Mouse (Mus musculus): Measurements from ENCODE around the gene Slc25a27. TPM values are rescaled to one million over a fixed set of nuclear protein-coding genes. Genes with fewer than 3 reads are reported as not detected.

Slc25a27 gene
- total and polyA plus RNA-seq, 3 experiments: 0.13 to 0.49 (median 0.40) TPM

DNA sequence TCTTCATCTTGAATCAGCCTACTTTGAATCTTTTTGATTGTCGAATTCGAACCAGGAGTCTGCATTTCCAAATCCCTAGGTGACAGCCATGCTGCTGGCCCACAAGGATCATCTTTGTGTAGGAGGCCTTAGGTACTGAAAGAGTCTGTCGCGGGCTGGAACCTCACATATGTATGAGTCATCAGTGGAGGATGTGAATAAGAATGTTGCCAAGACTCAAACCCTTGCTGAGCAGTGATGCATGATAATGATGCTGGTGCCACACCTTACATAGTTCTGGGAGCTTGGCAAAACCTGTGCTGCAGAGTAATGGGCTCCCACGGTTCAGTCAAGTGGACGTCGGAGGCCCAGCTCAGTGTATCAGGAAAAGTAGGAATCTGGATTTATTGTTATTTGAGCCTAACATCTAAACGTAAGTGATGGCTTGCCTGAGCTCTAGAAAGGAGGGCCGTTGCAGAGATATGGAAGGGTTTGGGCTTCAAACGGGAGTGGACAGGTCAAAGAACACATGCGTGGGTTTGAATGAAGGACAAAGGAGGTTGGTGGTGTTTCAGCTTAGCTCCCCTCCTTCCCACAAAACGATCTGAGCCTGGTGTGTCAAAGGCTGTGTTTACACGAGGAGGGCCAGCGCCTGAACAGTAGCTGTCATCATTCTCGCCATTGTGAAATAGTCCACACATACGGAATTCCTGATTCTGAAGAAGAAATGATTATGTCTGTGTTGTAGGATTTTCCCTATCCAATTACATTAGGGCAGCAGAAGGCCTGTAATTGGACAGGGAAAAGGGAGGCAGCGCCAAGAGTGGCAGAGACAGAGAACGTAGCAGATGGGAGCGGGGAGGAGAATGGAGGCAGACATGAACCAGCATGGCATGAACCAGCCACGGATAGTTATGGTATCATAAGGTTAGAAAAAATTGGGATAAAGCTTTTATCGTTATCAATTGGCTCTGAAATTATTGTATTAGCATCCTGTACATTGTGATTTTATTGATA is 74.4 kb downstream of the Slc25a27 start:
- Histone ChIP-seq H3K9ac (ENCODE audit: insufficient read depth, low read depth) (no peak overlapping the region), H3K4me3 (replicated peaks in 1 of 3; ENCODE audit: low read depth in 2 of 3, low read length in 2 of 3, poor library complexity in 1 of 3) (no peak overlapping the region), H3K4me2 (ENCODE audit: insufficient read depth, low read depth, poor library complexity, severe bottlenecking) (no peak overlapping the region), H3K79me2 (replicated peaks; ENCODE audit: control insufficient read depth, extremely low read depth, insufficient read depth, poor library complexity, severe bottlenecking) (no peaks in the 10 kb centered on the region), H3K9me3 (replicated peaks; ENCODE audit: low read length) (peaks cover 52% of the 10 kb centered on the region), H3K4me1 (ENCODE audit: control insufficient read depth in 1 of 2, insufficient read depth in 2 of 2) (no peaks in the 10 kb centered on the region), H3K27ac (ENCODE audit: insufficient read depth, low read depth) (no peak overlapping the region), H3K36me3 (replicated peaks in 1 of 2; ENCODE audit: control insufficient read depth in 1 of 2, insufficient read depth in 1 of 2, low read length in 1 of 2) (no peaks in the 10 kb centered on the region), H3K27me3 (replicated peaks) (no peaks in the 10 kb centered on the region)
- no peak for DNase-seq (ENCODE audit: extremely low read depth)
- in situ Hi-C loops (cut with MboI; ENCODE audit: low pct_ligation_motif_present, low pct_unique_long_range_greater_than_20kb, low sequenced_read_pairs): no loop called here
- dilution Hi-C loops (cut with MboI; ENCODE audit: extremely low pct_ligation_motif_present, extremely low pct_unique_long_range_greater_than_20kb, low sequenced_read_pairs): no loop called here
- TF ChIP-seq SMC3 (IDR thresholded peaks at IDR 0.05; ENCODE audit: low read depth, low read length) (no peak), MXI1 (IDR thresholded peaks at IDR 0.05; ENCODE audit: low read depth, low read length) (no peak), KAT2A (IDR thresholded peaks at IDR 0.05; ENCODE audit: insufficient replicate concordance, low read length) (no peak), NELFE (IDR thresholded peaks at IDR 0.05; ENCODE audit: low read depth, low read length) (no peak), ZC3H11A (IDR thresholded peaks at IDR 0.05; ENCODE audit: low read depth, low read length) (no peak), E2F4 (IDR thresholded peaks at IDR 0.05; ENCODE audit: insufficient replicate concordance, low read depth, low read length) (no peak), MEF2A (IDR thresholded peaks at IDR 0.05; ENCODE audit: borderline replicate concordance, low read depth, low read length) (no peak), POLR2A (IDR thresholded peaks at IDR 0.05; ENCODE audit: low read depth, low read length) (no peak)

Other genes starting within 250 kb of the Slc25a27 start
- gene Mep1a, start 164.4 kb downstream of the Slc25a27 start, total RNA-seq (2012; rRNA removed): not detected in 2 replicates
- not detected in 2 replicates for gene Mep1a, start 164.4 kb downstream of the Slc25a27 start, total RNA-seq (2014; rRNA removed)
- gene Mep1a, start 164.4 kb downstream of the Slc25a27 start, polyA plus RNA-seq (2012; ENCODE audit: insufficient read length, low read depth): not detected in 2 replicates
- not detected in 2 replicates for gene Ankrd66, start 123.6 kb downstream of the Slc25a27 start, total RNA-seq (2012; rRNA removed)
- not detected in 2 replicates for gene Ankrd66, start 123.6 kb downstream of the Slc25a27 start, total RNA-seq (2014; rRNA removed)
- gene Ankrd66, start 123.6 kb downstream of the Slc25a27 start, polyA plus RNA-seq (2012; ENCODE audit: insufficient read length, low read depth): not detected in 2 replicates
- not detected in 2 replicates for gene Pla2g7, start 99.1 kb downstream of the Slc25a27 start, total RNA-seq (2012; rRNA removed)
- gene Pla2g7, start 99.1 kb downstream of the Slc25a27 start, total RNA-seq (2014; rRNA removed): 0.14 TPM in 1 of 2 replicates, not detected in the other
- gene Pla2g7, start 99.1 kb downstream of the Slc25a27 start, polyA plus RNA-seq (2012; ENCODE audit: insufficient read length, low read depth): 0.27 TPM in 1 of 2 replicates, not detected in the other
- gene Tdrd6, start 36.9 kb downstream of the Slc25a27 start, total RNA-seq (2012; rRNA removed): not detected in 2 replicates
- not detected in 2 replicates for gene Tdrd6, start 36.9 kb downstream of the Slc25a27 start, total RNA-seq (2014; rRNA removed)
- not detected in 2 replicates for gene Tdrd6, start 36.9 kb downstream of the Slc25a27 start, polyA plus RNA-seq (2012; ENCODE audit: insufficient read length, low read depth)
- gene Cyp39a1, start 211 bp upstream of the Slc25a27 start, total RNA-seq (2012; rRNA removed): 0.04 and 0.08 TPM in 2 replicates
- 0.09 and 0.16 TPM in 2 replicates for gene Cyp39a1, start 211 bp upstream of the Slc25a27 start, total RNA-seq (2014; rRNA removed)
- gene Cyp39a1, start 211 bp upstream of the Slc25a27 start, polyA plus RNA-seq (2012; ENCODE audit: insufficient read length, low read depth): 0.31 and 0.43 TPM in 2 replicates
- gene Rcan2, start 134.1 kb upstream of the Slc25a27 start, total RNA-seq (2012; rRNA removed): not detected in 2 replicates
- 0.32 and 0.50 TPM in 2 replicates for gene Rcan2, start 134.1 kb upstream of the Slc25a27 start, total RNA-seq (2014; rRNA removed)
- gene Rcan2, start 134.1 kb upstream of the Slc25a27 start, polyA plus RNA-seq (2012; ENCODE audit: insufficient read length, low read depth): 1.1 and 1.5 TPM in 2 replicates